Mouse (Mus musculus): Measurements from ENCODE around the gene Leng8. TPM values are rescaled to one million over a fixed set of nuclear protein-coding genes. Genes with fewer than 3 reads are reported as not detected.

Gene Leng8
- polyA plus RNA-seq, 1 experiment: 56.6 TPM

- Histone ChIP-seq H3K9me3 (no peaks in the 10 kb centered on the region), H3K27me3 (replicated peaks) (no peaks in the 10 kb centered on the region), H3K36me3 (replicated peaks; ENCODE audit: low read length) (peaks cover 74% of the 10 kb centered on the region), H3K4me1 (peaks cover 63% of the 10 kb centered on the region), H3K4me3 (replicated peaks) (peak overlapping the region; percentile 100)
- TF ChIP-seq GATA1 (IDR thresholded peaks at IDR 0.05; ENCODE audit: borderline replicate concordance, low read length) (no peak), FLI1 (IDR thresholded peaks at IDR 0.05; ENCODE audit: low read length) (no peak)
Measured at GRCm38 (mm10) chr7:4137746-4138145, 907 bp downstream of the Leng8 start.

- H3K36me3 ChIP-seq (replicated peaks; ENCODE audit: low read length): peaks cover 74% of the 10 kb centered on the region
- peaks cover 59% of the 10 kb centered on the region for H3K4me1 ChIP-seq
- H3K27me3 ChIP-seq (replicated peaks): no peaks in the 10 kb centered on the region
- TF ChIP-seq GATA1 (IDR thresholded peaks at IDR 0.05; ENCODE audit: borderline replicate concordance, low read length): no peak
- TF ChIP-seq FLI1 (IDR thresholded peaks at IDR 0.05; ENCODE audit: low read length): no peak
- H3K4me3 ChIP-seq (replicated peaks): peak overlapping the region; percentile 100
- no peaks in the 10 kb centered on the region for H3K9me3 ChIP-seq
Measured at GRCm38 (mm10) chr7:4138181-4138580, 1.3 kb downstream of the Leng8 start.

- TF ChIP-seq GATA1 (IDR thresholded peaks at IDR 0.05; ENCODE audit: borderline replicate concordance, low read length): no peak
- TF ChIP-seq FLI1 (IDR thresholded peaks at IDR 0.05; ENCODE audit: low read length): no peak
- Histone ChIP-seq H3K27me3 (replicated peaks) (no peaks in the 10 kb centered on the region), H3K4me3 (replicated peaks) (peak overlapping the region; percentile 56), H3K4me1 (peaks cover 54% of the 10 kb centered on the region), H3K9me3 (no peaks in the 10 kb centered on the region), H3K36me3 (replicated peaks; ENCODE audit: low read length) (peaks cover 74% of the 10 kb centered on the region)
Measured at GRCm38 (mm10) chr7:4138671-4139070, 1.8 kb downstream of the Leng8 start.

GRCm38 (mm10) chr7:4139391-4139790 lies 2.6 kb downstream of the Leng8 start:
- H3K4me3 ChIP-seq (replicated peaks): no peak overlapping the region
- H3K36me3 ChIP-seq (replicated peaks; ENCODE audit: low read length): peaks cover 74% of the 10 kb centered on the region
- no peak for TF ChIP-seq FLI1 (IDR thresholded peaks at IDR 0.05; ENCODE audit: low read length)
- no peak for TF ChIP-seq GATA1 (IDR thresholded peaks at IDR 0.05; ENCODE audit: borderline replicate concordance, low read length)
- H3K9me3 ChIP-seq: no peaks in the 10 kb centered on the region
- H3K4me1 ChIP-seq: peaks cover 52% of the 10 kb centered on the region
- H3K27me3 ChIP-seq (replicated peaks): no peaks in the 10 kb centered on the region

GRCm38 (mm10) chr7:4141648-4142325 lies 4.9 kb downstream of the Leng8 start:
- Histone ChIP-seq H3K27me3 (replicated peaks) (no peaks in the 10 kb centered on the region), H3K4me3 (replicated peaks) (no peak overlapping the region), H3K4me1 (peaks cover 63% of the 10 kb centered on the region), H3K36me3 (replicated peaks; ENCODE audit: low read length) (peaks cover 92% of the 10 kb centered on the region), H3K9me3 (no peaks in the 10 kb centered on the region)
- TF ChIP-seq FLI1 (IDR thresholded peaks at IDR 0.05; ENCODE audit: low read length) (no peak), GATA1 (IDR thresholded peaks at IDR 0.05; ENCODE audit: borderline replicate concordance, low read length) (no peak)

GRCm38 (mm10) chr7:4142796-4143445 lies 6.1 kb downstream of the Leng8 start:
- Histone ChIP-seq H3K4me1 (peaks cover 69% of the 10 kb centered on the region), H3K9me3 (no peaks in the 10 kb centered on the region), H3K4me3 (replicated peaks) (no peak overlapping the region), H3K36me3 (replicated peaks; ENCODE audit: low read length) (peaks cover 100% of the 10 kb centered on the region), H3K27me3 (replicated peaks) (no peaks in the 10 kb centered on the region)
- no peak for TF ChIP-seq FLI1 (IDR thresholded peaks at IDR 0.05; ENCODE audit: low read length)
- no peak for TF ChIP-seq GATA1 (IDR thresholded peaks at IDR 0.05; ENCODE audit: borderline replicate concordance, low read length)

GRCm38 (mm10) chr7:4143506-4143905 lies 6.7 kb downstream of the Leng8 start:
- Histone ChIP-seq H3K9me3 (no peaks in the 10 kb centered on the region), H3K4me1 (peaks cover 69% of the 10 kb centered on the region), H3K36me3 (replicated peaks; ENCODE audit: low read length) (peaks cover 100% of the 10 kb centered on the region), H3K27me3 (replicated peaks) (no peaks in the 10 kb centered on the region), H3K4me3 (replicated peaks) (no peak overlapping the region)
- no peak for TF ChIP-seq FLI1 (IDR thresholded peaks at IDR 0.05; ENCODE audit: low read length)
- TF ChIP-seq GATA1 (IDR thresholded peaks at IDR 0.05; ENCODE audit: borderline replicate concordance, low read length): no peak

GRCm38 (mm10) chr7:4144046-4144445 lies 7.2 kb downstream of the Leng8 start:
- H3K36me3 ChIP-seq (replicated peaks; ENCODE audit: low read length): peaks cover 97% of the 10 kb centered on the region
- TF ChIP-seq GATA1 (IDR thresholded peaks at IDR 0.05; ENCODE audit: borderline replicate concordance, low read length): no peak
- no peak for TF ChIP-seq FLI1 (IDR thresholded peaks at IDR 0.05; ENCODE audit: low read length)

GRCm38 (mm10) chr7:4144766-4145551 lies 8.1 kb downstream of the Leng8 start:
- peaks cover 63% of the 10 kb centered on the region for H3K4me1 ChIP-seq
- H3K36me3 ChIP-seq (replicated peaks; ENCODE audit: low read length): peaks cover 88% of the 10 kb centered on the region
- H3K4me3 ChIP-seq (replicated peaks): no peak overlapping the region
- no peaks in the 10 kb centered on the region for H3K27me3 ChIP-seq (replicated peaks)
- TF ChIP-seq GATA1 (IDR thresholded peaks at IDR 0.05; ENCODE audit: borderline replicate concordance, low read length) (no peak), FLI1 (IDR thresholded peaks at IDR 0.05; ENCODE audit: low read length) (no peak)
- H3K9me3 ChIP-seq: no peaks in the 10 kb centered on the region

More at GRCm38 (mm10) chr7:4144046-4144445, 7.2 kb downstream of the Leng8 start:
- Histone ChIP-seq H3K9me3 (no peaks in the 10 kb centered on the region), H3K4me1 (peaks cover 69% of the 10 kb centered on the region), H3K27me3 (replicated peaks) (no peaks in the 10 kb centered on the region), H3K4me3 (replicated peaks) (peak overlapping the region; percentile 28)

Data from megakaryocyte, embryonic 14.5 days (primary cell).